Mouse (Mus musculus): ENCODE results near the gene Nfe2l2.

GRCm38 (mm10) chr2:75654679-75655078 is 49.8 kb downstream of the Nfe2l2 start:
- TF ChIP-seq GATA1 (IDR thresholded peaks at IDR 0.05; ENCODE audit: borderline replicate concordance, low read length) (no peak), FLI1 (IDR thresholded peaks at IDR 0.05; ENCODE audit: low read length) (no peak)
